Mouse (Mus musculus): ENCODE results near the gene Dgkk.
"Not testable (repeated sequence)": the region's sequence is repeated elsewhere in the genome, so short reads cannot be mapped to it uniquely, and the experiment has no call there.

Gene Dgkk

DNA sequence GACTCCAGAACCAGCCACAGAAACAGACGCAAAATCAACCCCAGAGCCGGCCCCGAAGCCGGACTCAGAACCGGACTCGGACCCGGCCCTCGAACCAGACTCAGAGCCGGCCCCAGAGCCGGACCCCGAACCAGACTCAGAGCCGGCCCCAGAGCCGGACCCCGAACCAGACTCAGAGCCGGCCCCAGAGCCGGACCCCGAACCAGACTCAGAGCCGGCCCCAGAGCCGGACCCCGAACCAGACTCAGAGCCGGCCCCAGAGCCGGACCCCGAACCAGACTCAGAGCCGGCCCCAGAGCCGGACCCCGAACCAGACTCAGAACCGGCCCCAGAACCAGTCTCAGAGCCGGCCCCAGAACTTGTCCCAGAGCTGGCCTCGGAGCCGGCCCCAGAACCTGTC, at the start of gene Dgkk:
Gene Dgkk, plus strand, starts transcription at position 301 of the 400 bp plus-strand sequence.
- not testable (repeated sequence) for DNase-seq (ENCODE audit: low spot score in 2 of 2)

DNA sequence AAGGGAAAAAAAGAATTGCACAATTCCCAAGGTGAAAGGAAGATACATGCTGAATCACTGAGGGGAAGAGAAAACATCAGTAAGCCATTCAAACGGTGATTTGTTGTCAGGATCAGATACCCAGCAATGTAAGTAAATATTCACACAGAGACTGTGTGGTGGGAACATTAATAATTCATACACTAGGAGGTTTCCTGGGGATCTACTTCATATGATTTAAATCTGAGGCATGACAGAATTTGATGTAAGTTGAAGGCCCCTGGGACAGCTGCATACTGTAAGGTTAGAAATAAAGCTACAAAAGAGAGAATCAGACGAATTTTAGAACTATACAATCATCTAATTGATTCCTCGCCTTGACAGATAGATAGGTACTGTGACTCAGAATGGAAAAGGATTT, 45.1 kb upstream of the Dgkk start:
- no peak for DNase-seq (ENCODE audit: low spot score in 2 of 2)

DNA sequence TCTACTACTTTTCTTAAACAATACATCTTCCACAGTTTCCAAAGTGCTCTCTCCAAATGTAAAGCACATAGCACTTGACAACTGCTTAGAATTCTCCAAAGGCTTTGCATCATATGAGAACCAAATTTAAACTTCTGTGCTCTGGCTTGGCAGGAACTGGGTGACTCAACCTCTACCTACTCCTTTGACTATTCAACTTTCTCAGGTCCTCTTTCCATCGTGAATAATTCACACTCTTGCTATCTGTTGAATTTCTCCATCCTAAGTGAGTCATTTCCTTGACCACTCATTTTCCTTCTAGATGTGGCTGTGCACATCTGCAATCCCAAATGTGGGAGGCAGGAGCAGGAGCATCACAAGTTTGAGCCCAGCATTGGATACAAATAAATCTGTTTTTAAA, 28.4 kb upstream of the Dgkk start:
- DNase-seq (ENCODE audit: low spot score in 2 of 2): no peak

DNA sequence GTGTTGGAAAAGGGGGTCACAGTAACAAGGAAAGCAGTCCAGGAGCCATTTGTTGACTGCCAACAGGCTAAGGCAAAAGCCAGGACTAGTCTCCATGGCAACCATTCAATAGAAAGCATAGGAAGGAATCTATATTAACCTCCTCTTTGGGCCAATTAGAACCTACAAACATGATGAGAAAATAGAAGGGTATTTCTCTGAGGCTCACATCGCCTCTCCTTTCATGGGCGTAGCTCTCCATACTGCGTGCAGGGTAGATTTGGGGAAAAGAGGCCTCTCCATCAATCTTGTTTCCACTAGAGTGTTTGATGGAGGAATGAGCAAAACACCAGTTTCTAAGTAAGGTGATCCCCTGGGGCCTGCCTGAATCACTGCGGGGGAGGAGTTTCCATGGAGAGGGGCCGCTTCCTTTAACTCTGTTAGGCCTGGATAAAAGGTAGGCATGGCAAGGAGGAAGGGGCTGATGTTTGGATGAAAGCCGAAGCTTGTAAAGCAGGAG, 27.5 kb upstream of the Dgkk start:
- DNase-seq (ENCODE audit: low spot score in 2 of 2): no peak

GRCm38 (mm10) chrX:6777489-6778249, 1.4 kb upstream of the Dgkk start:
- DNase-seq (ENCODE audit: low spot score in 2 of 2): no peak

GRCm38 (mm10) chrX:6778250-6778637, 862 bp upstream of the Dgkk start:
- DNase-seq (ENCODE audit: low spot score in 2 of 2): no peak

GRCm38 (mm10) chrX:6779969-6780539, 948 bp downstream of the Dgkk start:
- DNase-seq (ENCODE audit: low spot score in 2 of 2): no peak

DNA sequence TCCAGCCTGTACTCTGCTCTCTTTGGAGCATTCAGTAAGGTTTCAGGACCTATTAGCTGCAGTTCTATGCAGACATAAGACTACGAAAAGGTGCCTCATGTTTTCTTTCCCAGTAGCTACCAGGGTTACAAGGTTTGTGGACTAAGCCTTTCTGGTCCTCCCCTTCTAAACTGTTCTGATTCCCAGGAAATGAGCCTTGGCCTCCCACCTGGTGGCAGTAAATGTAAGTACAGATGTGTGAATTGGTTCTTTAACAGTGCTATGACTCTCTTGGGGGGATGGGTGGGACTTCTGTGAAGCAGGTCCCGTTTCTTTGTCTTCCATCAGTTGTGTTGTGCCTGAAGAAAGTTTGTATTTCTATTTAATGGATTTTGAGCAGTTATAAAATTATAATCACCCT, 53.4 kb downstream of the Dgkk start:
- DNase-seq (ENCODE audit: low spot score in 2 of 2): no peak

DNA sequence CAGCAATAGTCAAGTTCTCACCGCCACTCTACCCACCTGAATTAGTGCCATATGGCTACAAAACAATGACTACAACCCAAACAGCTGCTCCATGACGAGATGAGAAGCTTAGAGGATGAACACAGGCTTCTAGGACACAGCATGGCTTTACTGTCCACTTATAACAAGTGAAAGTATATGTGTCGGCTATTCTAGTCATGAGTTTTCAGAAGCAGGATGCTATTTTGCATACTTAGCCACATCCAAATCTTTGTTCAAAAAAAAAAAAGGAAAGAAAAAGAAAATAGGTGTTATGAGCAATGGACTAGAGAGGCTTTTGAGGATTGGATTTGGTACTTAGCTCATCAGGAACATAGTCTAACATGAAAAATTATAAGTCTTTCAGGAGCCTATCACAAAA, 74.4 kb downstream of the Dgkk start:
- no peak for DNase-seq (ENCODE audit: low spot score in 2 of 2)

DNA sequence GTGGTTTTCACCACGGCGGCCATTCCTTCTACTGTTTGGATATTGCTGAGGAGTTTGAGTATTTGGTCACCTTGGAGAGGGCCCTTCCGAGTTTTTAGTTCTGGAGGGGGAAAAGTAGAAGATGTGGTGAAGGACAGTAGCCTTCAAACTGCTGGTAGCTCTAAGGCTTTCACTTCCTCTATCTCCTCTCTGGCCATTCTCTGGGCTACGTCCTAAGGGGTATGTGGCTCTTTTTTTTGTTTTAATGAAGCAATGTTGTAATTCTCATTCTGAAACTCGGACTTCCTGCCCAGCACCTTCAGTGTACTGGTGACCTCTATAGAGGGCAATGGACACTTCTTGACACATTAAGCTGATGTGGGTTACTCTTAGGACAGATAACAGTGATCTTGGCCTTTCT, 75.0 kb downstream of the Dgkk start:
- no peak for DNase-seq (ENCODE audit: low spot score in 2 of 2)

- no peak for DNase-seq (ENCODE audit: low spot score in 2 of 2)
These were observed 114.8 kb downstream of the Dgkk start for GRCm38 (mm10) chrX:6893933-6894332.

DNA sequence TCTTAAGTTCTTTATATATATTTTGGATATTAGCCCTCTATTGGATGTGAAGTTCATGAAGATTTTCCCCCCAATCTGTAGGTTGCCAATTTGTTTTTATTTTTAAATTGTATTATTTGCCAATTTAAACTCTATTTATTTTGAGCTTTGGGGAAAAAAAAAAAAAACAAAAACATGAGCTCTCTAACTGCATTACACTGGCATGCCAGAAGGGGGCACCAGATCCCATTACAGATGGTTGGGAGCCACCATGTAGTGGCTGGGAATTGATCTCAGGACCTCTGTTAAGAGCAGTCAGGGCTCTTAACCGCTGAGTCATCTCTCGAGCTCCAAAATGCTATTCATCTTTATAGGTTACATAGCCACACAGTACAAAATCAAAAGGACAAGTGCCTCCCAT, 131.9 kb downstream of the Dgkk start:
- no peak for DNase-seq (ENCODE audit: low spot score in 2 of 2)

DNA sequence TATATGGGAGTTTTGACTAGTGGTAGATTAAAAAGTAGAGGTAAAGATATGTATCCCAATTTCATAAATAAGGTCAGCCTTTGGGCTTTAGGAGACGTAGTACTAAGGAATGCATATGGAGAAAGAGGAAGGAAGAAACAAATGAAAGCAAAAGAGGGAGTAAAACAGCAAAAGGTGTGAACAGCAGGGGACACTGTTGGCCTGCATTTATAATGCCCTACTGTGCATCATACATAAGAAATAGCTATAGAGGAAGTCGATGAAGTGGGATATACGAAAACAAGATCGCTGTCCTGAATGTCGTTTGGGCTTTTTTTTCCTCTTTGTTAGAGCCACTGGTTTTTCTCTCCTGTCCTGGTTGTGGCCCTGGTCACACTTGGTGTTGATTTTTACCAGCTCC, 143.1 kb downstream of the Dgkk start:
- no peak for DNase-seq (ENCODE audit: low spot score in 2 of 2)

GRCm38 (mm10) chrX:6926224-6926623, 147.1 kb downstream of the Dgkk start:
- peak in 1 of 2 experiments; percentile 3 for DNase-seq (ENCODE audit: low spot score in 2 of 2)

DNA sequence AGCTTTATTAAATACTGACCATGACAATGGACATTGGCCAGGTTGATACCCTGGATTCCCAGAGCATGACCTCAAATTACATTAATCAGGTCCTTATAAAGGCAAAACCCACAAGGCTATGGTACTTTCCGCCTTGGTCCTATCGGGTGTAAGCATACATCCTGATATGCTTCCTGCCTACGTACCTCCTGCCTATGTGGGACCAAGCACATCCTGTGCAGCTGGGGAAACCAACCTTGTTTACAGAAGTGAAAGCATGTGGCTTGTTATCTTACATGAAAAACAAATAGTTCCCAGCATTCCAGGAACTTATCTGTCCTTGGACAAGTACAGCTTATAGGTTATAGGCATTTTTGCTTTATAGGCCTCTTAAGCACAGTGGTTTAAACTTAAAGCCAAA, 189.5 kb downstream of the Dgkk start:
- no peak for DNase-seq (ENCODE audit: low spot score in 2 of 2)

DNA sequence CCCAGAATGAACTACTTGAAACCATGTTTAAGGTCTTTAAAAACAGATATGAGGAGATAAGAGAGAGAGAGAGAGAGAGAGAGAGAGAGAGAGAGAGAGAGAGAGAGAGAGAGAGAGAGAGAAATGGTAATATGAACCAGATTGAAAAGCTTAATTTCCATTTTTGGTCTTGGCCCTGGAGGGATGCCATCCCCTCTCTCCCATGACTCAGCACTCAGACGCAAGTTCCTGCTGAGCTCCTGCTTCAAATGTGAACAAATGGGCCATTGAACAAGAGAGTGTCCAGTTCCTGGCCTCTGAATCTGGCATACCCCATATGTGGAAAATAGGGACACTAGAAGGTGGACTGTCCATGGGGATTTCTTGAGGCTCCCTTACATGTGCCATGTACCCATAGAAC, 192.8 kb downstream of the Dgkk start:
- DNase-seq (ENCODE audit: low spot score in 2 of 2): no peak

DNA sequence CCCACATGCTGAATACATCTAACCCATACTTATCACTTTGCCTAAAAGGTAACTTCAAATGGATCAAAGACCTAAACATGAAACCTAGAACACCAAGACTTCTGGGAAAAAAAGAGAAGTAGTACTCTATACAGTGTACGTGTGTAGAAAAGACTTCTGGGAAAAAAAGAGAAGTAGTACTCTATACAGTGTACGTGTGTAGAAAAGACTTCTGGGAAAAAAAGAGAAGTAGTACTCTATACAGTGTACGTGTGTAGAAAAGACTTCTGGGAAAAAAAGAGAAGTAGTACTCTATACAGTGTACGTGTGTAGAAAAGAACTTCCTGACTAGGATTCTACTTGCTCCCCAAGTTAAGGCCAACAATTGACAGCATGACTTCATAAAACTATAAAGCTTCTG, 204.8 kb downstream of the Dgkk start:
- not testable (repeated sequence) for DNase-seq (ENCODE audit: low spot score in 2 of 2)
